Comparison of ENCODE assay signal across 8 mouse cellular contexts in the genomic region with DNA sequence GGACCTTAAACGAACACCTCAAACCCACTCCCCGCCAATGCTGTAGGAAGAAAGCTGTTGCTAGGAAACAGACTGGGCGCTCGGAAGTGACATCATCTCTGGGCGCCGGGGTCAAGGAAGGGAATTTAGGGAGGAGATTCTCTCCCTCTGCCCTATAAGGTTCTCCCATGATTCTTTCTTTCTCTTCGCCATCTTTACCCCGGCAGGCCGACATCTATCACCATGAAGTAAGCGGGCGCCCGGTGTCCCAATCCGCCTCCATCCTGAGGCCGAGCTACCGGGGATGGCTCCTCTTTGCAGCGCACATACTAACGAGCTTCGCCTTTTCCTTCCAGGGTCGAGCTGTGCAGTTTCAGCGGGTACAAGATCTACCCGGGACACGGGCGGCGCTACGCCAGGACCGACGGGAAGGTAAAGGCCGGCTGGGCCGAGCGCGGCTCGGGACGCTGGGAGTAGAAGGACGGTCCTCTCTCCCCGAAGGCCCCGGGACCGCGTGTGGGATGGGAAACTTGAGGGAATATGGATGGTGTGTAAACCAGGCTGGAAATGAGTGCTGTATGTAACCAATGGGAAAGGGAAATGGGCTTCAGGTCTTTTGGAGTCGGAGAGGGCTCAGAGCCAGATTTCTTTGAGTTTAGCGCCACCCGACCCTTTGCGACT. TPM values are rescaled to one million over a fixed set of nuclear protein-coding genes. Genes with fewer than 3 reads are reported as not detected.
DNase-seq lines count a peak whose midpoint lies in the region; ATAC-seq lines count a peak whose summit lies in the region.

Gene Rpl24 (plus strand): TSS at position 64 of the 660 bp plus-strand sequence.

- peaks cover 11% of the 10 kb centered on the region for H3K4me1 ChIP-seq in hindbrain, embryonic 16.5 days (ENCODE audit: control insufficient read depth, insufficient read depth, low read depth, low read length)

- peak within 1 kb of the TSS; percentile 61 for H3K4me3 ChIP-seq in hindbrain, embryonic 16.5 days (ENCODE audit: low read length)
- H3K4me3 ChIP-seq in macrophage (ENCODE audit: inconsistent target), result peak within 1 kb of the TSS; percentile 87

- peak within 1 kb of the TSS; percentile 89 for H3K9ac ChIP-seq in hindbrain, embryonic 16.5 days (ENCODE audit: low read depth, low read length)

- peak; percentile 95 for ATAC-seq in hindbrain, embryonic 16.5 days

- no peaks in the 10 kb centered on the region for H3K9me3 ChIP-seq in hindbrain, embryonic 16.5 days (ENCODE audit: control insufficient read depth, low read length)

- DNase-seq in T-cell, adult 2 months (ENCODE audit: low spot score), result peak; percentile 92
- DNase-seq in cerebellum, postnatal 36 days, result peak; percentile 95 to 96
- DNase-seq in gastrocnemius, adult 18-20 months (ENCODE audit: low spot score), result peak; percentile 95
- peak; percentile 97 to 99 for DNase-seq in left cerebral cortex, adult 18-20 months (ENCODE audit: low spot score in 2 of 2)
- DNase-seq in right cerebral cortex, adult 18-20 months, result peak; percentile 97
- DNase-seq in urinary bladder, postnatal 10 days (ENCODE audit: low spot score), result peak; percentile 88

- peak within 1 kb of the TSS; percentile 84 for H3K27ac ChIP-seq in hindbrain, embryonic 16.5 days (ENCODE audit: low read depth, low read length)
- peak within 1 kb of the TSS; percentile 51 for H3K27ac ChIP-seq in macrophage

- WGBS in hindbrain, embryonic 16.5 days, result under 1% methylated on average over 42 of the region's 42 CpGs
- under 1% methylated on average over 37 of the region's 42 CpGs for WGBS in macrophage (ENCODE audit: missing documents)

- peaks cover 12% of the 10 kb centered on the region for H3K36me3 ChIP-seq in hindbrain, embryonic 16.5 days (ENCODE audit: control insufficient read depth, insufficient read depth, low read length)
- H3K36me3 ChIP-seq in macrophage (ENCODE audit: inconsistent target), result peaks cover 29% of the 10 kb centered on the region; the same call in 1 of the 2 replicates

- H3K27me3 ChIP-seq in hindbrain, embryonic 16.5 days (replicated peaks; ENCODE audit: control insufficient read depth, insufficient read depth, low read length), result no peaks in the 10 kb centered on the region

- H3K79me2 ChIP-seq in macrophage (ENCODE audit: inconsistent target), result peaks cover 48% of the 10 kb centered on the region

- peak within 1 kb of the TSS; percentile 66 for H3K4me2 ChIP-seq in hindbrain, embryonic 16.5 days (ENCODE audit: low read length)

RNA-seq across cellular contexts. Expression of gene Rpl24, which starts in this region (rescaled TPM):
- total RNA-seq in gastrocnemius, adult 18-20 months (2021), result 100 to 1,000 TPM; 638 to 646 TPM
- 404 and 411 TPM in 2 replicates for polyA plus RNA-seq in hindbrain, embryonic 16.5 days (2015; fragmentation: Nextera tagmentation; extraction: Ambion mirVana)
- 100 to 1,000 TPM; 406 to 439 TPM for total RNA-seq in left cerebral cortex, adult 18-20 months (2021)
- 100 to 1,000 TPM in 3 of 26 experiments, 10 to 100 TPM in 23; 22.3 to 159 (median 51.0) TPM for total RNA-seq in macrophage (2018; cell fraction: chromatin; rRNA removed)
- total RNA-seq in macrophage (2018; cell fraction: cytosol; rRNA removed), result 100 to 1,000 TPM; 394 to 810 (median 509) TPM
- total RNA-seq in macrophage (2018; cell fraction: nucleus; rRNA removed), result 100 to 1,000 TPM in 13 of 26 experiments, 10 to 100 TPM in 13; 63.1 to 140 (median 101) TPM
- 608 to 832 TPM (median 816 TPM) in 3 replicates for polyA plus RNA-seq in macrophage (2018)

Comparison
In these comparisons a context has a peak if more than half of its experiments do, and no peak if none do; other contexts are left out.
1. Peak in every context shown above with its lines: DNase-seq, ATAC-seq, H3K4me3 ChIP-seq and H3K27ac ChIP-seq.